Mouse (Mus musculus): ENCODE results near the gene Pkd1l2. TPM values are rescaled to one million over a fixed set of nuclear protein-coding genes. Genes with fewer than 3 reads are reported as not detected.

Pkd1l2 gene
- 0.24 TPM in 1 of 2 replicates, not detected in the other for polyA plus RNA-seq (2016; fragmentation: Nextera tagmentation; extraction: Ambion mirVana)

DNA sequence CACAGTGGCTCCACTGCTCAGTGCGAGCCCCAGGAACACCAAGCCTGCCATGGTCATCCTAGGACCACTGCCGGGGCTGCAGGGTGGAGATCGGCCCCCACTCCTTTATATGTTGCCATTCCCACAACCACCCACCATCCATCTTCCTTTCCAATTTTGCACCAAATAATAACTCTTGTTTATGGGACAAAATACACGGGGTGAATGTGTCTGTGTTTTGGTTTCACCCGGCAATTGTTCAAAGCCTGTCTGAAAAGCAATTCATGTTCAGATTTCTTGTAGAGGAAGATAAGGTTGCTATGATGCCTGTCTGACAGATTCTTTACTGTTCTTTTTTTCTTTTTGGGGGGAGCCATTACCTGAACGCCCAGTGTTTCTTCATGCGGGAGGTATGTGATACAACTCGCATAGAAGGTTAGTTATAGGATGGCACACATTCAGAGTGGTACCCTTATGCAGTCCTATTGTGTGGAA, at the start of gene Pkd1l2:
Pkd1l2 (minus strand) TSS at position 51 of the 474 bp plus-strand sequence.
- Histone ChIP-seq H3K36me3 (no peaks in the 10 kb centered on the region), H3K4me1 (replicated peaks) (peaks cover 6% of the 10 kb centered on the region; the same call in 1 of the 2 replicates), H3K9me3 (no peaks in the 10 kb centered on the region), H3K4me3 (no peak within 1 kb of the TSS), H3K27ac (no peak within 1 kb of the TSS), H3K27me3 (ENCODE audit: insufficient read depth, poor library complexity, severe bottlenecking) (no peaks in the 10 kb centered on the region)
- WGBS: 90% methylated on average over 8 of the region's 8 CpGs
- DNase-seq (ENCODE audit: low spot score): no peak

DNA sequence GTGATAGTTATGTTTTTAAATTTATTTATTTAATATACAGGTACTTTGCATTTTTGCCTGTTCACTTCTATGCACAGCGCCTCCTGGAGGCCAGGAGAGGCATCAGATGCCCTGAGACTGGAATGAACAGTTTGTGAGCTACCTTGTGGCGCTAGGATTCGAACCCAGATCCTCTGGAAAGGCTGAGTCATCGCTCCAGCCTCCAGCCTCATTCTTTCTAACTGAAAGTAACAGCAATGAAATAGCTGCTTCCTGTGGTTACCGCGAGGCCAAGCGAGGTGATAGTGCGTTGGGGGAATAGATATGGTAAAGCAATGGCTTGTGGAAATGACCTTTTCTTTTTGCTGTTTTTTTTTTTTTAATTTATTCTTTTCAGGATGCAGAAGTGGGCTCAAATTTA, 44.8 kb upstream of the Pkd1l2 start:
- 83% methylated on average over 8 of the region's 8 CpGs for WGBS

DNA sequence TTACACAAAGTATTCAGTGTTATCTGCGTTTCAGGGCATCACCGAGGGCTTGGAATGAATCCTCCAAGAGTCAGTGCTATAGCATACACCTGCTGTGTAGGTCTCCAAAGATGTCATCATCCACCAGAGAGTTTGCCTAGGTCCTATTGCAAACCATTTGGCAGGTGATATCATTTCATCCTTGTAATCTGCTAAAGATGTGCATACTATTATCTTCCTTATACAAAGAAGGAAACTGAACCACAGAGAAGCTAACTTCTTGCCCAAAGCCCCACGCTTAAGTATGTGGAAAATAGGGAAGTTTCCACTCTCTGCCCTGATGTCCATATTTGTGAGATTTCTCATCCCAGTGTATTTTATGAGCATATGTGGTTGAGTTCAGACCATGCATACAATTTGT, 44.2 kb upstream of the Pkd1l2 start:
- DNase-seq (ENCODE audit: low spot score): no peak
- Histone ChIP-seq H3K4me1 (replicated peaks) (no peaks in the 10 kb centered on the region), H3K36me3 (no peaks in the 10 kb centered on the region), H3K9me3 (no peaks in the 10 kb centered on the region), H3K27ac (no peak overlapping the region), H3K4me3 (no peak overlapping the region), H3K27me3 (ENCODE audit: insufficient read depth, poor library complexity, severe bottlenecking) (no peaks in the 10 kb centered on the region)
- WGBS: 89% methylated on average over 3 of the region's 3 CpGs

More for the DNA sequence above, 44.8 kb upstream of the Pkd1l2 start:
- Histone ChIP-seq H3K27ac (no peak overlapping the region), H3K36me3 (no peaks in the 10 kb centered on the region), H3K9me3 (no peaks in the 10 kb centered on the region), H3K27me3 (ENCODE audit: insufficient read depth, poor library complexity, severe bottlenecking) (no peaks in the 10 kb centered on the region), H3K4me3 (no peak overlapping the region), H3K4me1 (replicated peaks) (no peaks in the 10 kb centered on the region)
- no peak for DNase-seq (ENCODE audit: low spot score)

DNA sequence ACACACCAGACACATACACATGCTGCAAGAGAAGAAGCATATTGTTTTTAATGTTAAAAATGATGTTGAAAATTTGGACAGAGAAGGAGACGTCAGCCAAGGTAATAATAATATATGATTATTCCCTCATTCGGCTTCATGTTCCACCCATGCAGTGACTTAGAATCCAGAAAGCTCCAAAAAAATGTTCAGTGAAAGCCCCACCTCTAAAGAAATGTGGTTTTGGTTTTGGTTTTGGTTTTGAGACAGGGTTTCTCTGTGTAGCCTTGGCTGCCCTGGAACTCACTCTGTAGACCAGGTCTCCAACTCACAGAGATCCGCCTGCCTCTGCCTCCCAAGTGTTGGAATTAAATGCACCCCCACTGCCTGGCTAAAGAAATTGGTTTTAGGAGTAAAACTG, 43.6 kb upstream of the Pkd1l2 start:
- H3K4me3 ChIP-seq: no peak overlapping the region
- H3K27me3 ChIP-seq (ENCODE audit: insufficient read depth, poor library complexity, severe bottlenecking): no peaks in the 10 kb centered on the region
- no peaks in the 10 kb centered on the region for H3K4me1 ChIP-seq (replicated peaks)
- WGBS: 95% methylated on average over 3 of the region's 3 CpGs
- H3K9me3 ChIP-seq: no peaks in the 10 kb centered on the region
- no peak for DNase-seq (ENCODE audit: low spot score)
- H3K36me3 ChIP-seq: no peaks in the 10 kb centered on the region
- H3K27ac ChIP-seq: no peak overlapping the region

DNA sequence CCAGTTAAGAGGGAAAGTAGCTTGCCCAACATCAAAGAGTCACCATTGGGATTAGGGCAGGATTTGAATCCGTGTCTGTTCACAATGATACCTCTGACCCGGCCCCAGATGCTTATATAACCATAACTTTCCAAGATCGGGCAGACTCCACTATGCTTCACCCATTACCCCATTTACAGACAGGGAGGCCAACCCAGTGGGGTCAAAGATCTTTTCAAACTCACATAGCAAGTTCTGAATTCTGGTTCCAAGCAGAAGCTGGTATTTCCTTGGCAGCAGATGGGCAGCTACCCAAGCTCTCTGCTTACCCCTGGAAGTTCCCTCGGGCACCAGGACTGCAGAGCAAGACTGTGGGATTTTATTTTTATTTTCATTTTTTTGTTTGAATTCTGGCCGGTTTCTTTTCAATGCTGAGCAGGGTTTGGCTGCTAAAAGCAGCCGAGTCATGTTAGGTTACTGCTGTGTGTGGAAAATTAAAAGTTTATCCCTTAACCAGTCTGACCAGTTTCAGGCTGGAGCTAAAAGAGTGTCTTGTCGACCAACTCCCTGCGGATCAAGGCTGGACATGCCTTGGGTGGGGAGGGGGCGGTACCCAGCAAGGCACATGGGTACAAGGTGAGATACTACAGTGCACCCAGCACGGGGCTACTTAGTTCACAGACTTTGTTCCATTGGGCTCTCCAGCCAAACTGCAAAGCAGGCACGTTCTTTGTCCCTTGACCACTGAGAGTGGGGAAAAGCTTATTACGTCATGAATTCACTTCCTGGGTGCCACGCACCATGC, 41.8 kb upstream of the Pkd1l2 start:
- Histone ChIP-seq H3K27me3 (ENCODE audit: insufficient read depth, poor library complexity, severe bottlenecking) (no peaks in the 10 kb centered on the region), H3K9me3 (no peaks in the 10 kb centered on the region), H3K4me3 (no peak overlapping the region), H3K36me3 (no peaks in the 10 kb centered on the region), H3K27ac (no peak overlapping the region), H3K4me1 (replicated peaks) (no peaks in the 10 kb centered on the region; the same call in 1 of the 2 replicates)
- 81% methylated on average over 13 of the region's 13 CpGs for WGBS
- no peak for DNase-seq (ENCODE audit: low spot score)

DNA sequence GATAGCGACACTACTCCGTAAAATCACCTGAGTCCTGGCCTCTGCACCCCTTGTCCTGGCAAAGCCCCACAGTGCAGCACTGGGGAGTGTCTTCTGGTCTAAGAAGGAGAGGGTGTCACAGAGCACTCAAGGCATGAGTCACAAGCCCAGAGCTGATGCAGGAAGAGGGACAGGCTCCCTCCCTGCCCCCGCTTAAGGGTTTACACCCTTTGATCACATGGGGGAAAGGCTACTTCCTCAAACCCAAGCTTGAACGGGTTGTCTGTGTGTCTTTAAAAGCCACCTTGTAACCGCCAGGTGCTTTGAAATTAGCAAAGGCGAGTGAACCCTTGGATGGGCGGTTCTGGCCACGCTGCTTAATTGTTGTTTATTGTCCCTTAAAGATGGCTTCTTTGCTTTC, 39.0 kb upstream of the Pkd1l2 start:
- Histone ChIP-seq H3K4me3 (no peak overlapping the region), H3K27me3 (ENCODE audit: insufficient read depth, poor library complexity, severe bottlenecking) (no peaks in the 10 kb centered on the region), H3K9me3 (no peaks in the 10 kb centered on the region), H3K4me1 (replicated peaks) (peaks cover under 1% of the 10 kb centered on the region), H3K27ac (no peak overlapping the region), H3K36me3 (no peaks in the 10 kb centered on the region)
- WGBS: 65% methylated on average over 8 of the region's 8 CpGs
- no peak for DNase-seq (ENCODE audit: low spot score)

DNA sequence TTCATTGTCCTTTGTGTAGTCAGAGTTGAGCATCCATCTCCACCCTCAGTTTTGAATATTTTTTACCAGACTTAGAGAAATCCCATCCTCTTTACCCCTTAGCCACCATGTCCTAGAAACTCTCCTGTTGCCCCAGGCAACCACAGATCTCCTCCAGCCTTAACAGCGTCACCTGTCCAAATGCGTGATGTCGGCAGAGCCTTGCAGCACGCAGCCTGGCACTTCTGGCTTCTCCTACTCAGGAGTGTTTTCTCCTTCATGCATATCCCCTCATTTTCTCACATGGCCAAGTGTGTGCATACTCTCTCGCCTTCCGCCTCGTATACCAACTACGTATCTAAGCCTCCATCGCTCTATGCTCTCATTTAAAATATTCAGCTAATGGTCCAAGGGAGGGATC, 36.2 kb upstream of the Pkd1l2 start:
- Histone ChIP-seq H3K27me3 (ENCODE audit: insufficient read depth, poor library complexity, severe bottlenecking) (no peaks in the 10 kb centered on the region), H3K36me3 (no peaks in the 10 kb centered on the region), H3K4me3 (no peak overlapping the region), H3K4me1 (replicated peaks) (peaks cover 16% of the 10 kb centered on the region), H3K9me3 (no peaks in the 10 kb centered on the region), H3K27ac (no peak overlapping the region)
- DNase-seq (ENCODE audit: low spot score): no peak
- 93% methylated on average over 9 of the region's 9 CpGs for WGBS

DNA sequence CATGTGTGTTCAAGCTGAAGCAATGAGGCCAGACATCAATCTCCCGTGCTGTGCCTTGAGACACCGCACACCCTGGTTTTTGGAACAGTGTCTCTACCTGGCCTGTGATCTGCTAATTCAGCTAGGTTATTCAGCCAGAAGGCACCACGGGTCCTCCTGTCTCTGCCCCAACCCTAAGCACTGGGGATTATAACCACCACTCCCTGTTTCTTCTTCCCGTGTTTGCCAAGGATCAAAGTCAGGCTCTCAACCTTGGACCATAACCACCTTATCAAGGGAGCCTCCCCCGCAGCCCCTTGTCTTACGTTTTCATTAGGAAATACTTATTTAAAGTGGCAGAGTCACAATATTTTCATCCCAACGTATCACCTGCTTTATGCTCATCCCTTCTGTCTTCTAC, 34.3 kb upstream of the Pkd1l2 start:
- Histone ChIP-seq H3K4me1 (replicated peaks) (peaks cover 21% of the 10 kb centered on the region), H3K27ac (no peak overlapping the region), H3K4me3 (no peak overlapping the region), H3K9me3 (no peaks in the 10 kb centered on the region), H3K27me3 (ENCODE audit: insufficient read depth, poor library complexity, severe bottlenecking) (no peaks in the 10 kb centered on the region), H3K36me3 (no peaks in the 10 kb centered on the region)
- 79% methylated on average over 7 of the region's 7 CpGs for WGBS
- DNase-seq (ENCODE audit: low spot score): no peak

DNA sequence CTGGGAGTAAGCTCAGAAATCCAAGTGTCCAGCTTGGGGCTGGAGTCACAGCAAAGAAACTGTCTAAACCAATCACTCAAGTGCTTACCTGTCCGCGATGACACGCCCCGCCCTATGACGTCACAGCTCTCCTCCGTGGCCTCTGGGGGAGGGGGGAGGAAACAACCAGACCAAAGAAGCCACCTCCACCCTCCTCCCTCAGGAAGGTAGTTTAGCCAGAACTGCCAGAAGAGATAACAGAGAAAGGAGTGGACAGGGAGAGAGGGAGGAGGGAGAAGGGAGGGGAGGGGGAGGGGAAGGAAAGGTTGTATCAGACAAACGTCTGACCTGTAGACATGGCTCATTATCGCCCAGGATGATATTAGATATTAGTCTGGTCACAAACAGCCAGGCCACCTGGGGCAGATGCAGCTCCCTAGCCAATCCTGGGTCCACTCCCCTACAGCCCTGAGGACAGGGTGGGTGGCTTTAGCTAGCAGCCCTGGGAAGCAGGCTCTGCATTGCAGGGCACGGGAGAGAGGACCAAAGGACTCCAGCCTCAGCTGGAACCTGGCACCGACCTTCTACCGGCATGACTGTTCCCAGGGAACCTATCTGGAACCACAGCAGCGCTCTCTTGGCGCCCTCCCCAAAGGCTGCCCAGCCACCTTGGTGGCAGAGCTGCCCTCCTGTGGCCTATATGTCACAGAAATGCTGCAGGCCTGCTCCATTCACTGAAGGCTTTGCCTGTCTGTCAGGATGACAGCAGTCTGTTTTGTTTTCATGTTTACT, 33.6 kb upstream of the Pkd1l2 start:
- WGBS: 17% methylated on average over 13 of the region's 13 CpGs
- H3K27ac ChIP-seq: peak overlapping the region; percentile 53; the same call in 1 of the 2 replicates
- peaks cover 21% of the 10 kb centered on the region for H3K4me1 ChIP-seq (replicated peaks)
- H3K27me3 ChIP-seq (ENCODE audit: insufficient read depth, poor library complexity, severe bottlenecking): no peaks in the 10 kb centered on the region
- H3K36me3 ChIP-seq: no peaks in the 10 kb centered on the region
- no peaks in the 10 kb centered on the region for H3K9me3 ChIP-seq
- DNase-seq (ENCODE audit: low spot score): no peak
- peak overlapping the region; percentile 23 for H3K4me3 ChIP-seq

DNA sequence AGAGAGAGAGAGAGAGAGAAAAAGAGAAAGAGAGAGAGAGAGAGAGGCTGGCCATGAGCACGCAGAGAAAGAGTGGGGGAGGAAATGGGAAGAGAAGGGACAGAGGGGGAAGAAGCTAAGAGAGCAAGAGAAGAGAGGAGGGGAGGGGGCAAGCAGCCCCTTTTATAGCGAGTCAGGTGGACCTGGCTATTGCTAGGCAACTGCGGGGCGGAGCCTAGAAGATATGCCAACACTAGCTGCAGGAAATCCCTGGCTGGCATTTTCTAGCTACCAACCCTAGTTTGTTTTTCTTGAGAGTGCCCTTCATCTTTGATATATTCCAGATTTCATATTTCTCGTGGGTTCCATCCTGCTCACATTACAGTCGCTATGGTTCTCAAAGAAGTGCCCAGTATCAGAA, 32.8 kb upstream of the Pkd1l2 start:
- 54% methylated on average over 6 of the region's 6 CpGs for WGBS
- H3K36me3 ChIP-seq: no peaks in the 10 kb centered on the region
- H3K27me3 ChIP-seq (ENCODE audit: insufficient read depth, poor library complexity, severe bottlenecking): no peaks in the 10 kb centered on the region
- no peaks in the 10 kb centered on the region for H3K9me3 ChIP-seq
- H3K4me1 ChIP-seq (replicated peaks): peaks cover 21% of the 10 kb centered on the region
- DNase-seq (ENCODE audit: low spot score): no peak
- no peak overlapping the region for H3K4me3 ChIP-seq
- no peak overlapping the region for H3K27ac ChIP-seq

DNA sequence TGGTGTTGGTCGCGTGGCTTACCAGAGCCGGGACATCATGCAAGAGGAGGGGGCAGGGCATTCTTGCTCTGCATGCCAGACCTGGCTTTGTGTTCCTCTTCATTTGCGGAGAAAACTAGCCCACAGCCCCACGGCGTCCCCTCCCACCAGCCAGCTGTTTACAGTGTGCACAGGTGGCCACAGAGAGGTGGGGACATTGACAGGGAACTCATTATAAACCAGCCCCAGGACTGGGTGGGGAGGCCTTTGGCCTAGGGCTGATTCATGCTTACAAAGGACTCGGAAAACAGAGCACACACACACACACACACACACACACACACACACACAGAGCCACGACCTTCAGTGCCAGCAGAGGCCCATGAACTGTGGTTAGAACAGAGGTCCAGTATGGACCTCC, 30.0 kb upstream of the Pkd1l2 start:
- no peaks in the 10 kb centered on the region for H3K36me3 ChIP-seq
- no peak for DNase-seq (ENCODE audit: low spot score)
- peaks cover 21% of the 10 kb centered on the region for H3K4me1 ChIP-seq (replicated peaks)
- H3K27me3 ChIP-seq (ENCODE audit: insufficient read depth, poor library complexity, severe bottlenecking): no peaks in the 10 kb centered on the region
- 70% methylated on average over 8 of the region's 8 CpGs for WGBS
- no peak overlapping the region for H3K4me3 ChIP-seq
- no peak overlapping the region for H3K27ac ChIP-seq
- no peaks in the 10 kb centered on the region for H3K9me3 ChIP-seq

DNA sequence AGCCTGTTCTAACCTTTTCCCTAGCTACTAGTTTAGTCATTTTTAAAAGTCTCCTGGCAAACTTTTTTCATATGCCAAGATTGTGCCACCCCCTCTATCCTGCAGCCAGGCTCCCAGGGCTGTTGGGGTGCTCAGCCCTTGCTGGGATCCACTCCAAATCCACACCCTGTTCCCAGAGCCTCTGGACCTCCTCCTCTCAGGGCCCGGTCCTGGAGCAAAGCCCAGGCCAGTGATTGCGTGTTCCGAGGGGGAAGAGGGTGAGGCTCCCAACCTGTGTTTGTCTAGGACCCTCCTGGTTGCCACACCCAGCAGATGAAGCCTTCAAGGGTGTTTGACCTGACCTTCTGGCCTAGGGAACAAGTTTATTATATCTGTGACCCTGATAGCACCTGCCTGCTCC, 29.4 kb upstream of the Pkd1l2 start:
- Histone ChIP-seq H3K27ac (no peak overlapping the region), H3K27me3 (ENCODE audit: insufficient read depth, poor library complexity, severe bottlenecking) (no peaks in the 10 kb centered on the region), H3K36me3 (no peaks in the 10 kb centered on the region), H3K9me3 (no peaks in the 10 kb centered on the region), H3K4me1 (replicated peaks) (peaks cover 21% of the 10 kb centered on the region), H3K4me3 (no peak overlapping the region)
- 92% methylated on average over 3 of the region's 3 CpGs for WGBS
- DNase-seq (ENCODE audit: low spot score): no peak

DNA sequence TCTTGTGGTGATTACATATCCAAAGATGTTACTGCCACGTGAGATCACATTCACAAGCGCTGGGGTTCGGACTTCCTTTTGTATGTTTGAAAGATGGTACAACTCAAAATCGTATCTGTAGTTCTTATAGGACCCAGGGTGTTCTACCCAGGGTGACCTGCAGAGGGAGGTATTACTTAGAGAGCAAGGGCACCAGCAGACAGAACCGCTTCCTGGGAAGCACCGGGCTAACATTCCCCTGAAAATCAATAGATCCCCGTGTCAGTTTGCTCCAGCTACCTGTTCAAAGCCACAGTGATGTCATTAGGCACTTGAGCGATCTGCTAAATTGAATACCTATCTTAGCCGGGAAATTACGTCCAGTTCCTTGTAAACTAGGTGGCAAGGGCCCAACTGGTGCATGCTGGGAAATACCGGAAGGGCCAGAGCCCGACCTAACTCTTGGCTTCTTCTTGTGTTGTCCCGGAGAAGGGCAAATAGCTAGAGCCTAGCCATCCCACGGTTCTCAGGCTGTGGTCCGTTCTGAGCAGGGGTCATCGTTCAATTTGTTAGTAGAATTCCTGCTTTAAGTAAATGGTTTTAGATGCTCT, 27.6 kb upstream of the Pkd1l2 start:
- WGBS: 52% methylated on average over 16 of the region's 16 CpGs
- no peak overlapping the region for H3K27ac ChIP-seq
- no peaks in the 10 kb centered on the region for H3K36me3 ChIP-seq
- H3K27me3 ChIP-seq (ENCODE audit: insufficient read depth, poor library complexity, severe bottlenecking): no peaks in the 10 kb centered on the region
- no peak overlapping the region for H3K4me3 ChIP-seq
- DNase-seq (ENCODE audit: low spot score): peak; percentile 47
- peaks cover 7% of the 10 kb centered on the region; the same call in 1 of the 2 replicates for H3K4me1 ChIP-seq (replicated peaks)
- H3K9me3 ChIP-seq: no peaks in the 10 kb centered on the region
